Mouse (Mus musculus): ENCODE data around the gene Vamp9.
A peak's percentile ranks its signal among the peaks of the same experiment; 100 is the strongest.

Vamp9 gene

DNA sequence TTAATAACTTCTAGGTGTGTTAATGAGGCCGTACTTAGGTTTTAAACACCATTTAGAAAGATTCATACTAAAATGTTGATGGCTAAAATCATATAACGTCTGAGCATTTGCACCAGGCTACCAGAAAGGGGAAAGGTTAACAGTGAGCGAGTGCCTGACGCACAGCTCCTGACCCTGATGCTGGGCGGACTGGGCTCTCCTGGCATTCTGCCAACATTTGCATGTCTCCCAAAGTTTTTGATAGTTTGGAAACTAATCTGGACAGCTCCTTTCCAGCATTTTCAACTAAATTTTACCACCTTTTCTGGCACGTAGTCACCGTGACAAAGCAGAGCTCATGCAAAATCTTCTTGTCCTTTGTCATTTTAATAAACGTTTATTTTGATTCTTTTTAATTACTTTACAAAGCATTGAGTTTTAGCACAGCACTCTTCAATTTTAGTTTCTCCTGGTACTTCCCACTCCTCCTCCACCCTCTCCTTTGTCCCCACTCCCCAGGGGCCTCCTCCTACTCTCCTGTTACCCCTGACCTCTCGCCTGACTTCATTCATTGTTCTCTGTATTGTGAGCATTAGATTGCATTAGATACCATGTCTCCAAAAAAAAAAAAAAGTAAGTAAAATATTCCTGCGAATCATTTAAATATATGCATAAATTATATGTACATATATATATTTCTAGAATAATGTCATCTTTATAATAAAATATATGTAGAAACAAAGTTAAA is 35.9 kb downstream of the Vamp9 start:
- DNase-seq (ENCODE audit: low read depth, low spot score) = no peak

DNA sequence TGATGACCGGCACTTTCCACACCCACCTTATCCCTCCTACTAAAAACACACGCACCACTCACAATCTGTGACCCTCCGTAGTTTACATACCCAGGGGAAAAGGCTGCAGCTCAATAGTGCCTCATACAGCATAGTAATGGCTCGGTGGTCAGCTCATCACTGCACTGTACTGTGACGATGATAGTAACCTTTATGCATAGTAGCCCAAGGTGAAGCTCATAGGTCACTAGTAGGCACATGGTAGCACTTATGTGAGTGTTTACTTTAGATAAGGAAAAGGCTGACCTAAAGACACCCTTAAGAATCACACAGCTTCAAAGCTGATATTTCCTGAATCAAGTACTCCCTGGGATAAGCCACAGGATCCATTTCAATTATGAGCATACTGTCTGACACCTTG is 46.5 kb downstream of the Vamp9 start:
- no peak for DNase-seq (ENCODE audit: low read depth, low spot score)

DNA sequence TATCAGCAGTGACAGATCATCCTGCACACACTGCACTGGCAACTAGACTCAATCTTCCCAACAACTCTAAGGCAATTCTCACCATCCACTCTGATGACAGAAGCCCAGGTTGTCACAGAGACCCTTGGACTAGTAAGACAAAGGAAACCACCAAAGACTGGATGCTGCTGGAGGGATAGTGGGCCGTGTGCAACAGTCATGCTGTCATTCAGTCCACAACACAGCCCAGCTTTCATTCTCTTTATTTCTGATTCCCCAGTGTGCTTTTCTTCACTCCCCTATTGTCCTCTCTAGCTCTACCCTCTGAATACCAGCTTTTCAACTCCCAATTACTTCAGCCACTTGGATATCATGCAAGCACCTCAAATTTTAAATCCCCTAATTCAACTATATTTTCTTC is 47.8 kb downstream of the Vamp9 start:
- no peak for DNase-seq (ENCODE audit: low read depth, low spot score)

DNA sequence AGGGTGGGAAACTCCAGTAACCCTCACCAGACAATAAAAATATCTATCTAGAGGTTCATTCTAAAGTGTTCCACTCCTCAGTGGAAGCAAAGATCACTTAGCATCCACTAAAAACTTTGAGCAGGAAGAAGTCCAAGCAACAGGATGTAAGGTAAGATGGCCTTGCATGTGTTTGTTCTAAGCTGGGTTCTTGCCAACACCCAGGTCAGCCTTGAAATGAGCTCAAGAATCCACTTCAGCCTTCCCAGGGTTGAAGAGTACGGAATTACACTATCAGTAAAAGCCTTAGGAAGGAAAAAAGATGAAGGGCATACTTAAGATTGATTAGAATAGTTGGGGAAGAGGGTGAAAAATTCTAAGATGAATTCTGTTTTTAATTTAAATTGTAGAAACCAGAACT is 52.6 kb downstream of the Vamp9 start:
- DNase-seq (ENCODE audit: low read depth, low spot score) = no peak

DNA sequence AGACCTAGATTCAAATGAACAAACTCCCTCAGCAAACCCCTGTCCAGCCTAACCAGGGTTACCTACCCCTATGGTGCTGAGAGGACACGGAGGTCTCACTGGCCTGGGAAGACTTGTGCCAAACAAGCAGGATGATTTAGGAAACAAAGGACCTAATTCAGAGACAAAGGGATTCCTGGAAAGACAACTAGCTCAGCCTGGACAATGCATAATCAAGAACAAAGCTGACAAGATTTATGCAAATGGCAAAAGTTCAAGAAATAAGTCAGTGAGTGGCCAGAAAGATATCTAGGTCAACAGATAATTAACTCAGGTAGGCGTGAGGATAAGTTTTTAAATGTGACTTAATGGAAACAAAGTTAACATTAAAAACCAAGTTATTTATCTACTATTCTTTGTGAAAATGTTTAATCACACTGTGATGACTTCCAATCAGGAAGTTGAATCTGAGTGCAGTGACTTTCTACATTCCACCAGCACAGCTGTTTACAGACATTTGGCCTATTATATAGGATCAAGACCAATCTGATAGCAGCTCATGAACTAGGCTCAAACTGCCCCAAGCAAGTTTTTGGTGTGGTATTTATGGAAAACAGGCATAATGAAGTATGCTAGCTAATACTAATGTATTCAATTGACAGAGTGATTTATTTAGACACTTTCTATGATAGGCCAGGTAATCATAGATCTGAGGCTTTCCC is 53.3 kb downstream of the Vamp9 start:
- DNase-seq (ENCODE audit: low read depth, low spot score) = peak; percentile 17

DNA sequence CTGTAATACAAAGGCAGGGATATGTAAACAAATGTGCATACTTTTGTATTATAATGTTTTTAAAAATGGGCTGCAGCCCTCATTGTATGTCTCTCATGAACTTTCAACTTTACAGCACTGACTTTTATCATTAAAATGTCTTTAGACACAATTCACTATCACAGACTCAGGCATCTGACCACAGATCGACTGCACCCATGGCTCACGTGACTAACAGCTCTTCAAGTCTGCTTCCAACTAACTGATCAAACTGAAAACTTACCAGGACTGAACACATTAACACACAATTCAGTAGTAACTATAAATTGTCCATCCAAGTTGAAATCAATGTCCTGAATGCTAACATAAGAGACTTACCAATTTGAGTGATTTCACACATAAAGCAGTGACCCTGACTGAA is 53.9 kb downstream of the Vamp9 start:
- DNase-seq (ENCODE audit: low read depth, low spot score) = no peak

DNA sequence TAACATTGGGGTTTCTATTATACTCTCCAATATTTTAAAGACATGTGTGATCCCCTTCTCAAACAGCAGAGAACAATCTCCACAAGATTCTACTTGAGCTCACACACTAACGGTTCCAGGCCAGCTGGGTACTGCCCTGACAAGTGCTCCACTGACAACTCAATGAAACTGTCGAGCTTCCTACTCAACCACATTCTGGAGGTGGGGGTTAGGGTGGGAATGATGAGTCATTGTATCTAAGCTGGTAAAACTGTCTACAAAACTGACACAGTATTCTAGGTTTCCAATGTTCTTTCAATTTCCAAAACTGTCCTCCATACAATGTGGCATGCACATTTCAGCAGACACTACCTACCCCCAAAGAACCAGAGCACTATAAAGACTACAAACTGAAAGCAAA is 67.9 kb downstream of the Vamp9 start:
- peak; percentile 74 for DNase-seq (ENCODE audit: low read depth, low spot score)

DNA sequence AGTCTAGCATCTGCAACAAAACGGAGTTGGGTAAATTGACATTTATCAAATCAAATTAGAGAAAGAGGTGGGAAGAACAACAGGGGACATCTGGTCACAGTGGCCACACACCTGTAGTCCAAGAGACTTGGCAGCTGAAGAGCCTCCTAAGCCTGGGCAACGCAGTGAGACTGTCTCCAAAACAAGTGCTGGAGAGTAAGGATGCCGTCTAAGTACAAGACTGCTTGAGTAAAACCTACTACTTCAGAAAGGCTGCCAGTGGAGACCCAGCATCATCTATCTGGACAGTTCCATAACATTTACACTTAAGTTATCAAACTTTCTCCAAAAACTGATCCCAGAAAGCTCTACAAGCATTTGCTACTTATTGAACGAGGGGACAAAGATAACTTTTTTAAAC is 69.0 kb downstream of the Vamp9 start:
- DNase-seq (ENCODE audit: low read depth, low spot score) = no peak

DNA sequence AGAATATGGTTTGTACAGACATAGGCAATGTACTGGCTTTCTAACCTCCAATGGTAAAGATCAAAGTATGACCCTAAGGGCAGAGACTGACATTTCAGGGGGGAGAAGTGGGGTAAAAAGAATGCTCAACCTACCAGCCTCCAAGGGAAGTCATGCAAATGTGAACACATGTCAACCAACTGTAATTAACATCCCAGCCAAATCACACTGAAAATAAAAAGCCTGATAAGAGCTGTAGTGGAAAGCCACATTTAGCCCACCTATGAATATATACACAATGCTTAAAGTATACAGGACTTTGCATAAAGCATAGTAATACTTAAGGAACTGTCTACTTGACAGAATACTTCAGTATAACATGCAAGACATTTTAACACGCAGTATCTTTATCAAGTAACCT is 69.7 kb downstream of the Vamp9 start:
- no peak for DNase-seq (ENCODE audit: low read depth, low spot score)

DNA sequence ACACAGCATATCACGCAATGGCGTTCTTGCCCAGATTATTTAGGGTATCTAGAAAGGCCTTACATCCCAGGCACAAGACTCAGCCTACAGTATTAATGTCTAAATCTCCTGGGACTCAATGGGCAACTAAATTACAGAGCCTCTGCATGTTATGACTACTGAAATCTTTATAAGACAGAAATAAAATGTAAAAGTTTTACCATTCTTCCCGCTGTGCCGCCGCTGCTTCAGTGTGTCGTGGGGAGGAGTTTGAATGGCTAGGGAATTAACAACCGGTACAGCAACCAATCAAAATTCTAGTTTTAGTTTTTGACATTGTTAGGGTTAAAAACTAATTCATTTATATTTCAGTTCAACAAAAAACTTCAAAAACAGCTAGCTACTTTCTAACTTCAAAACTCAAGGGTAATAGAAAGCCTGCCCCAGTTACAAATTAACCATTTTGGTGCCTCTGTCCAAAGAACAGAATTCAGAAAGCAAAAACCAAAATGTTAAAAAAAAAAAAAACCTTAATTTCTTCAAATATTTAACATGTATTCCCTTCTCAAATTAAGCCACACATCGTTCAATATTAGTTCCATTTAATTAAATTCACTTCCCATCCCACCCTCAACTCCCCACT is 70.4 kb downstream of the Vamp9 start:
- DNase-seq (ENCODE audit: low read depth, low spot score) = peak; percentile 57

DNA sequence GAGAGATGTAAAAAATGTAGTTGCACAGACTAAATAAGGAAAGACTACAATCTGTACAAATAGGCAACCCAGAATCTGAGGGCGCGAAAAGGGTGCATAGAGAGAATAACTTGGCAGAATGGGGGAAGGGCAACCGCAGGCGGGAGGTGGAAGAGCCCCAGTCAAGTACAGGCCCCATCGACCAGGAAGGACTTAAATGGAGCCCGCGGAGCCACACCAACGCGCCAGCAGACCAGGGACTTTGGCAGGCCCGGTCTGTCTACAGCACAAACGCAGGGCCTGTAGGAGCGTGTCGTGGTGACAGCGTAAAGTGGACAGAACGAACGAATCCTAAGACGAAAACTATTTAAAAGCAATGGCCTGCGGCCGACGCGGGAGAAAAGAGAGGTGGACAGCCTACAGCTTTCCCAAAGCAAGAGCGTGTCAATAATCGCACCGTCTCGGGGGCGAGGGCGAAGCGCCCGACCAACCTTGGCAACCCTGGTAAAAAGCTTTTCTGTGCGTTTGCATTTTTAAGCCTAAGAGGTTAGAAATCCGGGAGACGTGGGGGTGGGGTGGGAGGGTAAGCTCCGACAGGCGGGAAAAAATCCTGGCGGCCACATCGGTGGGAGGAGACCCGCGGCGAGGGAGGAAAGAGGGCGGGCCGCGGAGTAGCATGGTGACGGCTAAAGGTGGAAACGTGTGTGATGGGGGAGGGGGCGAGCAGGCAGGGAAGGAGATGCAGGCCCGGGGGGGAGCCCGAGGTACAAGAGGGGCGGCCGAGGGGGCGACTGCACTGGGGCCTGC is 71.7 kb downstream of the Vamp9 start:
- DNase-seq (ENCODE audit: low read depth, low spot score) = peak; percentile 86

DNA sequence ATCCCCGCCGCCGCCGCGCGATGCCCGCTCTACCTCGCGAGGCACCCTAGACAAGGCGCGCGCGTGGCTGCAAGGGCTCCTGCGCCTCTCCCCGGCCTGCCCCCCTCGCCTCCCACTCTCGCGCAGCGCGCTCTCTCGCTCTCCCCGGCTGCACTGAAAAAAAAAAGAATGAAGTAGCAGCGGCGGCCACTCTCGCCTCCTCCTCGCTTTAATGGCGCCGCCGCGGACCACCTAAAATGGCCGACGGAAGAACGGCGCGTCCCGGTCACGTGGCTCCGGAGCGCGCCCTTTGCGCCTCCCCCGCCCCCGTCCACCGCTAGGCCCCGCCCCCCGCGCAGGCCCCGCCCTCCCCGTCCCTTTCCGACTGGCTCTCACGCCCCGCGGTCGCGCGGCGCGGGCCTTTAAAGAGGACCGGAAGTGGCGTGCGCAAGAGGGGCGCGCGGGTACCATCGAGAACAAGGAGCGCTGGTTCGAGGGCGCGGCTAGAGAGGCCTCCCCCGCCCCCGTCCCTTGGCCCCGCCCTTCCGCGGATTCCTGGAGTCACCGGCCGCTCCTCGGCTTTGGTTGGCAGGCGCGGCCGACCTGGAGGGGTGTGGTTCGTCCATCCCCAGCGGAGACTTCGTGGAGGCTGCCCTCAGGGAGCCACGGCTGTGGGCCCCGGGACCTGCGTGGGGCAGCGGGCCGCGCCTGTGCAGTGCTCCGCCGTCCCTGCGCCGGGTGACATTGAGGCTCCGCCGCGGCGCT is 72.8 kb downstream of the Vamp9 start, which contains the start of the genes Hnrnpd and 4930524J08Rik:
Hnrnpd (minus strand) TSS at position 240 of the 744 bp plus-strand sequence.
4930524J08Rik (plus strand) TSS at position 363 of the 744 bp plus-strand sequence.
- peak; percentile 95 for DNase-seq (ENCODE audit: low read depth, low spot score)

DNA sequence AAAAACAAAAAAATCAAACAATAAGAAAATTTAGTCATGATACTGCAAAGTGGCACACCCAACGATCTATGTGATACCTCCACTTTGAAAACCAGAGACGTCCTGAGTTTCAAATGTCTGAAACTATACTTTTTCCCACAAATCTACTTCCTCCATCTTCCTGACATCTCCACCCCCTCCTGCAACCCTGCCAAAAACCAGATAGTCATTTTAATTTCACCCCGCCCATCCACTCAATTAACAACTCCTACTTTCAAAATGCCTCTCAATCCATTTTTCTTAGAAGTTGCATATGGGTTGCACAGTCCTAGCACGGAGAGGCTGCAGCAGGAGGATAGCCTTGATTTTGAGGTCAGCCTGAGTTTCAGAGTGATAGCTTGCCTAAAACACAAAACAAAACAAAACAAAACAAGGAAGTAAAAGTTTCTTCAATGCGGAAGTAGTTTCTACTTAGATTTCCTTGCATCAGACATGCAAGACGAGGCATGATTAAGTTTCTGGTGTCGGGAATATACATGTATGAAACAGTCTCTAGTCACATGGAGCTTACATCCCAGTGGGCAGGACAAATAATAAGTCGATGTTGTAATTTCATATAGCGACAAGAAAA is 77.5 kb downstream of the Vamp9 start:
- no peak for DNase-seq (ENCODE audit: low read depth, low spot score)

DNA sequence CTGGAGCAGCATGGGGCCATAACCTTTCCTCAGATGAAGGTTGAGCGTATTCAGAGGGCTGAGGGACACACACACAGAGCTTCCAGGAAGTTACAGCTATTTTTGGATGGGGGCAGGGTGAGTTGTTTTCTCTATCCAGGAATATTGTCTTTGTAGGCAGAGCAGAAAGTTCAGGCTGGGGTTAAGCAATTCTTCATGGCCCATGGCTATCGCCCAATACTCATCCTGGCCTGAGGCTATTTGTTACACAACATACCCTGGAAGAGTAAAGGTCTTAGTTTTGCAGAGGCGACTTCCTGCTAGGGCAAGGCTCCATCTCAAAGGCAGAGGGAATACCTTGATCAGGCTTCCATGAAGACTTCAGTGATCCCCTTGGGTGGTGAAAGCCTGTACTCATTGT is 88.1 kb downstream of the Vamp9 start:
- no peak for DNase-seq (ENCODE audit: low read depth, low spot score)

DNA sequence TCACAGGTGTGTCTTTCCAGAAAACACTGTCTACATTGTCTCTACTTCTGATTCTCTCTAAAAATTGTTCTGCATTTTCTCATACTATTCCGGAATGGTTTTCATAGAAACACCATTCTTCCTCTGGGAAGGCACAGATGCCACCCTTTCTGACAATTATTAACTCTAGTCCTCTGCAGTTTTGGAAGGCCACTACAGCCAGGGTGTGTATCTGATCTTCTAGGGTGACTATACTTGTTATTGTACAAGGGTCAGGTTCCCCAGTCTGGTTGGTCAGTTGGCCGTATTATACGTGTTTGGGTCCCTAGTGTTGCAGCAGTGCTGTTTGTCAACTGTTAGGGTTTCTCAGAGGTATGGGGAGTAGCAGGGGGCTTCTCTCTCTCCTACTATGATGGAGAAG is 88.6 kb downstream of the Vamp9 start:
- DNase-seq (ENCODE audit: low read depth, low spot score) = no peak

DNA sequence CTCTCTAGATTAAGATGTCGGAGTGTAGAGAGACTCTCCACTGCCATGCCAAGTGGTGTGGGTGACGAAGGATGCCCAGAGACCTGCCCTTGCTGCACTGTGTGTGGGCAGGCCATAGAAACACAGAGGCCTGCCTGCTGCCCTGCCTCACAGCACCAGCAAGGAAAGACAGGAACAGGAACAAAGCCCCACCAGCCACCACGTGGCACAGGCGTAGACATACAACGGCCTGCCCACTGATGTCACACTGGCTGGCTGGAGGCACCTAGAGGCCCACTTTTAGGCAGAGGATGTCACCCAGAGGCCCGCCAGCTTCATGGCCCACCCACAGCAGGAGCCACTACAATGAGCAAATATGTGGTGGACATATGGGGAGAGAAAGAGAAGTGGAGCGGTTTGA is 94.0 kb downstream of the Vamp9 start:
- DNase-seq (ENCODE audit: low read depth, low spot score) = no peak

DNA sequence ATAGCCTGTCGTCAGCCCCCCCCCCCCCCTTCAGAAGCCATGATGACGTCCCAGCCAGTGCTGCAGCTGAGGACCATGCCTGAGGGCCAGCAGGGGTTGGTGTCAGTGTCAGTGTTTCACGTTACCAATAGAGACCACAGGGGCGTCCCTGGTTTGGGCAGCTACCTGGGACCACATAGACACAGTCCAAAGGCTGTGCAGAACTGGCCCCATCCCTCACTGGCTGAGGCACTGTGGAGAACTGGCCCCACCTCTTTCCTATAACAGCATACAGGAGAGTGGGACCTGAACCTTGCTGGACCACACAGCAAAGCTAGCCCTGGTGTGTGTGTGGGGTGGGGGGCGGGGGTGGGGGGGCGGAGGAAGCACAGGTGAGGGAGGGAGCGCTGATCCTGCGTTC is 94.4 kb downstream of the Vamp9 start:
- no peak for DNase-seq (ENCODE audit: low read depth, low spot score)

Data from 3T3-L1 (cell line).